In the genomic region with DNA sequence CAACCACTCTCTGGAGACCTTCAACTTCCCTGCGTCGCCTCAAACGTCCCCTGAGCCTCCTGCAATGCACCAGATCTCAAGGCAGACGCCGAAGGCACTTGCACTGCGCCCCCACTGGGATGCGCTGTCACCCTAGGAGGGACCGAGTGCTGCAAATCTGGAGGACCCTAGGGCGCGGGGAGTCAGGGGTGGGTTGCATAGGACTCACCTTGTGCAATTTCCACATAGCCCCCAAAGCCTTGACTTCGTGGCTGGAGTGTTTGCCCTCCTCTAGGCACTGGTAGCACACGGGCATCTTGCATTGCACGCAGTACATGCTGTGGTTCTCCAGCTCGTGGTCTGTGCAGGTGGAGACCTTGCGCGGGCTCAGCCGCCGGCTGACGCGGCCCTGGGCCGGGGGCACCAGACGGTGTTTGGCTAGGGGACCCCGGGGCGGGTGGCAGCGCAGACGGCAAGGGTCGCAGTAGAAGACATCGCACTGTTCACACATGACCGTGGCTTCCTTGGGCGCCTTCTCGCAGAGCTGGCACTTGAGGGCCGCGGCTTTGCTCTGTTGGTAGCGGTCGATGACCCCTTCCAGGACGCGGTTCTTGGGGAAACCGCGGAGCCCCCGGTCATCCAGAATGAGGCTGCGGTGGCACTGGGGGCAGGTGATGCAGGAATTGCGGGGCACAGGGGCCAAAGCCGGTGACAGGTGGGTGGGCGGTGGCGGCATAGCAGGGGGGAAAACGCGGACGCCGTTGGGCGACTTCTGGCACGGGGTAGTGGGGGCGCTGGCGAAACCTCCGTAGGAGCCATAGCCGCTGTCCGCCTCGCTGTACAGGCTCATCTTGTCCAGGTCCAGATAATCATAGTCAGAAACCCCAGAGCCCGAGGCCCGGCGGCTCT, we compare ENCODE assay signal across 7 mouse cellular contexts. TPM values are rescaled to one million over a fixed set of nuclear protein-coding genes. Genes with fewer than 3 reads are reported as not detected.
DNase-seq lines count a peak whose midpoint lies in the region; ATAC-seq and TF ChIP-seq lines count a peak whose summit lies in the region.

No protein-coding gene starts in this region.

- H3K4me1 ChIP-seq in E14TG2a.4 (replicated peaks; ENCODE audit: low read depth, low read length): peaks cover 21% of the 10 kb centered on the region
- peaks cover 13 to 17% of the 10 kb centered on the region in 2 experiments for H3K4me1 ChIP-seq in heart, embryonic 14.5 days (ENCODE audit: control insufficient read depth in 2 of 2, insufficient read depth in 2 of 2, low read length in 2 of 2)
- peaks cover 23% of the 10 kb centered on the region for H3K4me1 ChIP-seq in megakaryocyte, embryonic 14.5 days

- H3K27me3 ChIP-seq in E14TG2a.4 (ENCODE audit: insufficient read depth, low read length): peaks cover 42% of the 10 kb centered on the region
- H3K27me3 ChIP-seq in heart, embryonic 14.5 days (ENCODE audit: control insufficient read depth, insufficient read depth, low read length): peaks cover 25% of the 10 kb centered on the region
- H3K27me3 ChIP-seq in megakaryocyte, embryonic 14.5 days (replicated peaks): peaks cover 59% of the 10 kb centered on the region

- WGBS in heart, embryonic 14.5 days: 1% methylated on average over 60 of the region's 60 CpGs

- H3K36me3 ChIP-seq in E14TG2a.4 (ENCODE audit: insufficient read depth, low read length): no peaks in the 10 kb centered on the region
- no peaks in the 10 kb centered on the region for H3K36me3 ChIP-seq in heart, embryonic 14.5 days (ENCODE audit: control insufficient read depth, insufficient read depth, low read length)
- no peaks in the 10 kb centered on the region for H3K36me3 ChIP-seq in megakaryocyte, embryonic 14.5 days (replicated peaks; ENCODE audit: low read length)

- DNase-seq in R1 (ENCODE audit: low read depth, low spot score): peak; percentile 53
- DNase-seq in layer of hippocampus, adult 8-10 months (ENCODE audit: low spot score in 2 of 2): peak; percentile 76 to 79
- peak; percentile 79 for DNase-seq in right cerebral cortex, postnatal 25 days

- 0 out of 2 replicates have a peak, but pooled peaks have one; percentile 33 for ATAC-seq in common myeloid progenitor, adult 5-6 weeks (replicated peaks; ENCODE audit: low read depth, poor library complexity, severe bottlenecking)
- no peak for ATAC-seq in heart, embryonic 14.5 days (ENCODE audit: insufficient number of reproducible peaks, insufficient read depth, low FRiP score, low read depth)

- TF ChIP-seq CTCF in E14TG2a.4 (conservative IDR thresholded peaks at IDR 0.05; ENCODE audit: low read length): peak; percentile 32

- H3K9me3 ChIP-seq in E14TG2a.4 (ENCODE audit: low read length): no peaks in the 10 kb centered on the region
- H3K9me3 ChIP-seq in heart, embryonic 14.5 days (ENCODE audit: control insufficient read depth, low read length): no peaks in the 10 kb centered on the region
- peaks cover 6% of the 10 kb centered on the region; the same call in 1 of the 2 replicates for H3K9me3 ChIP-seq in megakaryocyte, embryonic 14.5 days

- H3K27ac ChIP-seq in heart, embryonic 14.5 days (replicated peaks in 1 of 2; ENCODE audit: control insufficient read depth in 1 of 2, insufficient read depth in 1 of 2, low read depth in 2 of 2, low read length in 2 of 2): no peak overlapping the region

- peak overlapping the region; percentile 89 for H3K4me3 ChIP-seq in E14TG2a.4 (replicated peaks; ENCODE audit: low read length)
- peak overlapping the region; percentile 67 for H3K4me3 ChIP-seq in heart, embryonic 14.5 days (ENCODE audit: control insufficient read depth in 1 of 2, insufficient read depth in 1 of 2, low read depth in 1 of 2, low read length in 2 of 2)
- peak overlapping the region; percentile 89 for H3K4me3 ChIP-seq in megakaryocyte, embryonic 14.5 days (replicated peaks)

- peak overlapping the region; percentile 25; the same call in 1 of the 2 replicates for H3K9ac ChIP-seq in heart, embryonic 14.5 days (ENCODE audit: low read length)

- H3K4me2 ChIP-seq in heart, embryonic 14.5 days (ENCODE audit: low read length): peak overlapping the region; percentile 98

RNA-seq across cellular contexts. Expression of a gene that starts 1.0 kb away (rescaled TPM):
- total RNA-seq in common myeloid progenitor, adult 5-6 weeks (2017): 0.18 and 0.39 TPM in 2 replicates
- polyA plus RNA-seq in heart, embryonic 14.5 days (2014; fragmentation: Nextera tagmentation; extraction: Ambion mirVana): 0.30 and 0.35 TPM in 2 replicates
- total RNA-seq in layer of hippocampus, adult 8-10 months (2022): 100 to 1,000 TPM; 240 to 340 (median 277) TPM
- 0.43 and 1.4 TPM in 2 replicates for polyA plus RNA-seq in megakaryocyte, embryonic 14.5 days (2012; ENCODE audit: insufficient read depth, low replicate concordance)

Comparison
In these comparisons a context has a peak if more than half of its experiments do, and no peak if none do; other contexts are left out.
1. RNA of a gene that starts 1.0 kb away (total RNA-seq): 240 to 340 TPM in layer of hippocampus, adult 8-10 months; 0.18 to 0.39 TPM in common myeloid progenitor, adult 5-6 weeks; every median in the first group is over 100 times any median in the second.
2. Peak in every context shown above with its lines, with median percentiles within 50 percentile points of each other: H3K4me3 ChIP-seq and DNase-seq.